Mouse (Mus musculus) kidney, embryonic 15.5 days (tissue): ENCODE measurements around the gene Papss2. TPM values are rescaled to one million over a fixed set of nuclear protein-coding genes. Genes with fewer than 3 reads are reported as not detected.
"Not testable (repeated sequence)": the region's sequence is repeated elsewhere in the genome, so short reads cannot be mapped to it uniquely, and the experiment has no call there.

Experiments
- ATAC-seq: fragments of 200-750 bp; cut with Nextera tagmentation; replicated peaks from 2 replicates; pipeline ENCODE4 v1.8.0; 2017; ENCODE audit warnings: moderate TSS enrichment; ENCODE audit not compliant: low FRiP score
- H3K27ac ChIP-seq: fragments of 300-500 bp; sonication (generic); 2 replicates; pipeline ENCODE4 v1.5.1; 2015; ENCODE audit warnings: mild to moderate bottlenecking, inconsistent platforms
- H3K27me3 ChIP-seq: fragments of 300-500 bp; sonication (generic); 2 replicates; pipeline ENCODE4 v1.6.1; 2015; ENCODE audit warnings: inconsistent platforms
- H3K36me3 ChIP-seq: fragments of 300-500 bp; sonication (generic); 2 replicates; pipeline ENCODE4 v1.6.1; 2015; ENCODE audit warnings: inconsistent platforms
- H3K4me1 ChIP-seq: fragments of 300-500 bp; sonication (generic); 2 replicates; pipeline ENCODE4 v1.6.1; 2015; ENCODE audit warnings: inconsistent platforms
- H3K4me2 ChIP-seq: fragments of 300-500 bp; sonication (generic); 2 replicates; pipeline ENCODE4 v1.6.1; 2015; ENCODE audit warnings: moderate library complexity, mild to moderate bottlenecking, inconsistent platforms
- H3K4me3 ChIP-seq: fragments of 300-500 bp; sonication (generic); replicated peaks from 2 replicates; pipeline ENCODE4 v1.5.1; 2015; ENCODE audit warnings: mild to moderate bottlenecking, inconsistent platforms
- H3K9ac ChIP-seq: fragments of 300-500 bp; sonication (generic); 2 replicates; pipeline ENCODE4 v1.6.1; 2015; ENCODE audit warnings: mild to moderate bottlenecking, inconsistent platforms
- H3K9me3 ChIP-seq: fragments of 300-500 bp; sonication (generic); replicated peaks from 2 replicates; pipeline ENCODE4 v1.6.1; 2016; ENCODE audit warnings: inconsistent platforms
- WGBS: fragments of 180-500 bp; shearing (Covaris S2); methylation state at CpG from one replicate; pipeline ENCODE4 v1.1.7; 2015; ENCODE audit warnings: mixed read lengths; 5-methylcytosine and 5-hydroxymethylcytosine counted together
- polyA plus RNA-seq: library from polyadenylated mRNA; unstranded; fragments of >200 nt; fragmentation: Nextera tagmentation; extraction: Ambion mirVana; gene quantifications from 2 replicates; pipeline ENCODE4 v1.2.1, GENCODE M21; 2015

The Papss2 gene
- polyA plus RNA-seq, 1 experiment from 2014 or later: 17.2 TPM

- 88% methylated on average over 7 of the region's 7 CpGs for WGBS
- Histone ChIP-seq H3K27ac (no peak overlapping the region), H3K9ac (no peak overlapping the region), H3K4me3 (no peak overlapping the region), H3K27me3 (no peaks in the 10 kb centered on the region), H3K36me3 (0 out of 2 replicates have a peak, but pooled peaks cover 5% of the 10 kb centered on the region), H3K4me2 (no peak overlapping the region), H3K4me1 (no peaks in the 10 kb centered on the region), H3K9me3 (no peaks in the 10 kb centered on the region)
- ATAC-seq: no peak
Observed at GRCm38 (mm10) chr19:32645939-32646338, 50.3 kb downstream of the Papss2 start.

- H3K27me3 ChIP-seq: no peaks in the 10 kb centered on the region
Observed at GRCm38 (mm10) chr19:32646382-32646781, 50.8 kb downstream of the Papss2 start.

GRCm38 (mm10) chr19:32648019-32648571 is 52.5 kb downstream of the Papss2 start:
- no peak for ATAC-seq
- 65% methylated on average over 10 of the region's 10 CpGs for WGBS
- Histone ChIP-seq H3K4me1 (no peaks in the 10 kb centered on the region), H3K27ac (no peak overlapping the region), H3K36me3 (no peaks in the 10 kb centered on the region), H3K4me3 (no peak overlapping the region), H3K27me3 (no peaks in the 10 kb centered on the region), H3K4me2 (no peak overlapping the region), H3K9me3 (no peaks in the 10 kb centered on the region), H3K9ac (no peak overlapping the region)

More at GRCm38 (mm10) chr19:32646382-32646781, 50.8 kb downstream of the Papss2 start:
- 86% methylated on average over 3 of the region's 3 CpGs for WGBS
- 0 out of 2 replicates have a peak, but pooled peaks cover 5% of the 10 kb centered on the region for H3K36me3 ChIP-seq
- H3K4me1 ChIP-seq: no peaks in the 10 kb centered on the region
- H3K9me3 ChIP-seq: no peaks in the 10 kb centered on the region
- H3K9ac ChIP-seq: no peak overlapping the region
- no peak for ATAC-seq
- H3K27ac ChIP-seq: no peak overlapping the region
- H3K4me3 ChIP-seq: no peak overlapping the region
- no peak overlapping the region for H3K4me2 ChIP-seq

DNA sequence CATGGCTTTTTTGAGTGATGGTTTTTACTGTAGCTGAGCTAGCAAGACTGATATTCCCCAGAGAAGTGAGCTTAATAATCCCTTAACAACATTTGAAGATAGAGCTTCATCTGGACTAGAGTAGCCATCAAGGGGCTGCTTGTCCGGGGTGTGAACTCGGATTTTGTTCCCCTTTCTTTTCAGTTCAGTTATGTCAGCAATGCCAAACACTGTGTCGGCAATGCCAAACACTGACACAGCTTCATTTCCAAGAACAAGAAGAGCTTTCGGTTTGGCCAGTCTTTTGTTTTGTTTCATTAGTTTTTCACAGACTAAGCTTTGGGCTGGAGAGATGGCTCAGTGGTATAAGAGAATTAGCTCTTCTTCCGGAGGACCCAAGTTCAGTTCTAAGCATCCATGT is 55.5 kb downstream of the Papss2 start:
- Histone ChIP-seq H3K27ac (no peak overlapping the region), H3K9me3 (no peaks in the 10 kb centered on the region), H3K36me3 (no peaks in the 10 kb centered on the region), H3K4me3 (no peak overlapping the region), H3K9ac (no peak overlapping the region), H3K4me1 (no peaks in the 10 kb centered on the region), H3K4me2 (no peak overlapping the region), H3K27me3 (no peaks in the 10 kb centered on the region)
- WGBS: 92% methylated on average over 5 of the region's 5 CpGs
- ATAC-seq: no peak

DNA sequence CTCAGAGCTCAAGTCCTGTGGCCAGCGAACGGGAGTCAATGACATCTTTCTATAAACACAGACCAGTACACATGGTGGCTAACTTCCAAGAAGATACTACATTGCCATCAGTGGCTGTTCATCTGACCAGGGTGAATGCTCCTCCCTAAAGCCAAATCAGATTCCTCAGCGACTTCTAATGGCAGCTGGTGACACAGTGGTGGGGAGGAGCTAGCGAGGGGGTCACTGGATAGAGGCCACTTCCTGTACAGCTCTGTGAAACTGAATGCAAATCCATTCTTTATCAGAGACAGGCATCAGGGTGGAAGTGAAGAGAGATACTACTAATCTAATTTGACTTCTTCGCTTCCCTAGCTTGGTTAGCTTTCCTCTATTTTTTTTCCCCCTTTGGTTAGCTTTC is 57.5 kb downstream of the Papss2 start:
- Histone ChIP-seq H3K9ac (no peak overlapping the region), H3K36me3 (no peaks in the 10 kb centered on the region), H3K27me3 (no peaks in the 10 kb centered on the region), H3K27ac (no peak overlapping the region), H3K4me2 (no peak overlapping the region), H3K9me3 (no peaks in the 10 kb centered on the region), H3K4me1 (no peaks in the 10 kb centered on the region), H3K4me3 (no peak overlapping the region)
- no peak for ATAC-seq
- whole genome bisulfite sequencing: 74% methylated on average over 5 of the region's 5 CpGs

GRCm38 (mm10) chr19:32653630-32654362 is 58.2 kb downstream of the Papss2 start:
- Histone ChIP-seq H3K4me3 (no peak overlapping the region), H3K4me1 (no peaks in the 10 kb centered on the region), H3K36me3 (no peaks in the 10 kb centered on the region), H3K27ac (no peak overlapping the region), H3K4me2 (no peak overlapping the region), H3K9me3 (no peaks in the 10 kb centered on the region), H3K9ac (no peak overlapping the region), H3K27me3 (no peaks in the 10 kb centered on the region)
- no peak for ATAC-seq
- 83% methylated on average over 7 of the region's 7 CpGs for WGBS

GRCm38 (mm10) chr19:32659346-32659745 is 63.8 kb downstream of the Papss2 start:
- no peak for ATAC-seq
- 70% methylated on average over 5 of the region's 5 CpGs for WGBS

DNA sequence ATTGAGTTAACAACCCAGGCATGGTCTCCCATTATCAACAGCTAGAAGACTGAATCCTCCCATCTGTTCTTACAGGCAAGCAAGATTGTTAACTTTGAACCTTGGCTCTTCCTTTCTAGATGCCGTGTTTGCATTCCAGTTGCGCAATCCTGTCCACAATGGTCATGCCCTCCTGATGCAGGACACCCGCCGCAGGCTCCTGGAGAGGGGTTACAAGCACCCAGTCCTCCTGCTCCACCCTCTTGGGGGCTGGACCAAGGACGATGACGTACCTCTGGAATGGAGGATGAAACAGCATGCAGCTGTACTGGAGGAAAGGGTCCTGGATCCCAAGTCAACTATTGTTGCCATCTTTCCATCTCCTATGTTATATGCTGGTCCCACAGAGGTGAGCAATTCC is 67.3 kb downstream of the Papss2 start:
- Histone ChIP-seq H3K4me2 (no peak overlapping the region), H3K27me3 (no peaks in the 10 kb centered on the region), H3K4me3 (no peak overlapping the region), H3K27ac (no peak overlapping the region), H3K9me3 (no peaks in the 10 kb centered on the region), H3K4me1 (no peaks in the 10 kb centered on the region), H3K36me3 (0 out of 2 replicates have a peak, but pooled peaks cover 12% of the 10 kb centered on the region), H3K9ac (no peak overlapping the region)
- 90% methylated on average over 6 of the region's 6 CpGs for whole genome bisulfite sequencing
- ATAC-seq: no peak

More at GRCm38 (mm10) chr19:32659346-32659745, 63.8 kb downstream of the Papss2 start:
- Histone ChIP-seq H3K4me3 (no peak overlapping the region), H3K9me3 (no peaks in the 10 kb centered on the region), H3K4me2 (no peak overlapping the region), H3K27ac (no peak overlapping the region), H3K9ac (no peak overlapping the region), H3K27me3 (no peaks in the 10 kb centered on the region), H3K36me3 (0 out of 2 replicates have a peak, but pooled peaks cover 8% of the 10 kb centered on the region), H3K4me1 (no peaks in the 10 kb centered on the region)

GRCm38 (mm10) chr19:32665243-32665642 is 69.7 kb downstream of the Papss2 start:
- Histone ChIP-seq H3K9ac (no peak overlapping the region), H3K9me3 (no peaks in the 10 kb centered on the region), H3K27me3 (no peaks in the 10 kb centered on the region), H3K4me3 (no peak overlapping the region), H3K27ac (no peak overlapping the region), H3K4me1 (no peaks in the 10 kb centered on the region), H3K4me2 (no peak overlapping the region), H3K36me3 (peaks cover 12% of the 10 kb centered on the region; the same call in 1 of the 2 replicates)
- no peak for ATAC-seq
- 88% methylated on average over 8 of the region's 8 CpGs for WGBS

DNA sequence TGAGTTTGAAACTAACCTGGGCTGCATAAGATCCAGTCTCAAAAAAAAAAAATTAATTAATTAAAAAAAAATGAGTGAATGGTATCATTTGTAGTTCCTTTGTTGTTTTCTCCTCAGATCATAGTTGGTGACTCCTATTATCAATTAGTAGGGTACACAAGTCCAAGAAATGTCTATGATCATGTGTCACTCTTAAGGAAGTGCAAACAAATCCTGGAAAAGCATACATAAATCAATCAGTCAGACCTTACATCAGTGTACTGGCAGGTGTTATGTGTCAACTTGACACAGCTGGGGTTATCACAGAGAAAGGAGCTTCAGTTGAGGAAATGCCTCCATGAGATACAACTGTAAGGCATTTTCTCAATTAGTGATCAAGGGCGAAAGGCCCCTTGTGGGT is 72.2 kb downstream of the Papss2 start:
- 92% methylated on average over 1 of the region's 1 CpGs for WGBS
- peaks cover 25% of the 10 kb centered on the region for H3K36me3 ChIP-seq
- not testable (repeated sequence) for H3K27me3 ChIP-seq, H3K9me3 ChIP-seq, H3K4me1 ChIP-seq, H3K4me3 ChIP-seq, H3K27ac ChIP-seq, H3K4me2 ChIP-seq, ATAC-seq, H3K9ac ChIP-seq

GRCm38 (mm10) chr19:32675766-32676165 is 80.2 kb downstream of the Papss2 start:
- peaks cover 63% of the 10 kb centered on the region for H3K36me3 ChIP-seq
- H3K4me2 ChIP-seq: no peak overlapping the region
- no peaks in the 10 kb centered on the region for H3K9me3 ChIP-seq
- H3K27ac ChIP-seq: no peak overlapping the region
- no peak overlapping the region for H3K4me3 ChIP-seq
- H3K9ac ChIP-seq: no peak overlapping the region
- no peaks in the 10 kb centered on the region for H3K4me1 ChIP-seq
- no peak for ATAC-seq
- 87% methylated on average over 3 of the region's 3 CpGs for WGBS
- no peaks in the 10 kb centered on the region for H3K27me3 ChIP-seq

- Histone ChIP-seq H3K4me2 (no peak overlapping the region), H3K27ac (no peak overlapping the region), H3K4me3 (no peak overlapping the region), H3K27me3 (no peaks in the 10 kb centered on the region), H3K36me3 (peaks cover 66% of the 10 kb centered on the region), H3K9me3 (no peaks in the 10 kb centered on the region), H3K4me1 (no peaks in the 10 kb centered on the region), H3K9ac (no peak overlapping the region)
- no peak for ATAC-seq
- WGBS: 86% methylated on average over 2 of the region's 2 CpGs
Observed at GRCm38 (mm10) chr19:32680894-32681293, 85.3 kb downstream of the Papss2 start.
